Mouse (Mus musculus) liver, embryonic 16.5 days (tissue): ENCODE measurements around the gene Dlx3. TPM values are rescaled to one million over a fixed set of nuclear protein-coding genes. Genes with fewer than 3 reads are reported as not detected.

Experiments used
- ATAC-seq: fragments of 200-750 bp; cut with Nextera tagmentation; 2 replicates; pipeline ENCODE4 v1.8.0; 2017; ENCODE audit warnings: low read depth, mild to moderate bottlenecking, moderate number of reproducible peaks, moderate library complexity
- H3K27ac ChIP-seq: fragments of 300-500 bp; sonication (generic); 2 replicates; pipeline ENCODE4 v1.5.1; 2014; ENCODE audit warnings: mild to moderate bottlenecking, low read length
- H3K27me3 ChIP-seq: fragments of 300-500 bp; sonication (generic); 2 replicates; pipeline ENCODE4 v1.6.1; 2014; ENCODE audit warnings: low read depth, low read length, mixed read lengths; ENCODE audit not compliant: control insufficient read depth, insufficient read depth
- H3K36me3 ChIP-seq: fragments of 300-500 bp; sonication (generic); 2 replicates; pipeline ENCODE4 v1.6.1; 2014; ENCODE audit warnings: mild to moderate bottlenecking; ENCODE audit not compliant: control insufficient read depth, insufficient read depth
- H3K4me1 ChIP-seq: fragments of 300-500 bp; sonication (generic); 2 replicates; pipeline ENCODE4 v1.6.1; 2014; ENCODE audit warnings: low read depth, low read length, mixed read lengths; ENCODE audit not compliant: control insufficient read depth
- H3K4me2 ChIP-seq: fragments of 300-500 bp; sonication (generic); 2 replicates; pipeline ENCODE4 v1.6.1; 2014; ENCODE audit warnings: low read depth, low read length, mixed read lengths
- H3K4me3 ChIP-seq: fragments of 300-500 bp; sonication (generic); 2 replicates; pipeline ENCODE4 v1.5.1; 2014; ENCODE audit warnings: low read depth, mild to moderate bottlenecking, low read length
- H3K9ac ChIP-seq: fragments of 300-500 bp; sonication (generic); 2 replicates; pipeline ENCODE4 v1.6.1; 2014; ENCODE audit warnings: low read depth, low read length
- H3K9me3 ChIP-seq: fragments of 300-500 bp; sonication (generic); replicated peaks from 2 replicates; pipeline ENCODE4 v1.6.1; 2016; ENCODE audit warnings: low read length; ENCODE audit not compliant: control insufficient read depth
- WGBS: fragments of 180-500 bp; shearing (Covaris S2); extraction: QIAGEN DNeasy Blood & Tissue Kit; methylation state at CpG from one replicate; pipeline ENCODE4 v1.1.7; 2014; ENCODE audit not compliant: insufficient replicate concordance; 5-methylcytosine and 5-hydroxymethylcytosine counted together
- polyA plus RNA-seq: library from polyadenylated mRNA; unstranded; fragments of >200 nt; fragmentation: Nextera tagmentation; extraction: Ambion mirVana; gene quantifications from 2 replicates; pipeline ENCODE4 v1.2.1, GENCODE M21; 2015

Dlx3 gene
- polyA plus RNA-seq, 1 experiment from 2014 or later: not detected

- H3K27ac ChIP-seq: no peak overlapping the region
- H3K9me3 ChIP-seq: no peaks in the 10 kb centered on the region
- H3K36me3 ChIP-seq: no peaks in the 10 kb centered on the region
- peaks cover 7% of the 10 kb centered on the region for H3K4me1 ChIP-seq
- no peak for ATAC-seq
- H3K9ac ChIP-seq: no peak overlapping the region
- WGBS: under 1% methylated on average over 34 of the region's 34 CpGs
- H3K27me3 ChIP-seq: peaks cover 98% of the 10 kb centered on the region
- peak overlapping the region; percentile 53 for H3K4me3 ChIP-seq
- peak overlapping the region; percentile 71 for H3K4me2 ChIP-seq
These were observed 25.1 kb downstream of the Dlx3 start for GRCm38 (mm10) chr11:95144946-95145483.

GRCm38 (mm10) chr11:95145851-95146403 is 26.0 kb downstream of the Dlx3 start, which contains the start of gene Dlx4:
Gene Dlx4, minus strand, starts transcription at chr11:95146263.
- H3K4me1 ChIP-seq: peaks cover 7% of the 10 kb centered on the region
- no peak within 1 kb of the TSS for H3K27ac ChIP-seq
- H3K36me3 ChIP-seq: no peaks in the 10 kb centered on the region
- no peak for ATAC-seq
- no peaks in the 10 kb centered on the region for H3K9me3 ChIP-seq
- WGBS: under 1% methylated on average over 48 of the region's 48 CpGs
- peaks cover 99% of the 10 kb centered on the region for H3K27me3 ChIP-seq
- H3K4me2 ChIP-seq: peak within 1 kb of the TSS; percentile 71
- H3K4me3 ChIP-seq: peak within 1 kb of the TSS; percentile 53
- no peak within 1 kb of the TSS for H3K9ac ChIP-seq

- 4% methylated on average over 9 of the region's 9 CpGs for WGBS
These were observed 28.8 kb downstream of the Dlx3 start for GRCm38 (mm10) chr11:95148754-95149153.

GRCm38 (mm10) chr11:95149462-95150268 is 29.7 kb downstream of the Dlx3 start:
- H3K27me3 ChIP-seq: peaks cover 72% of the 10 kb centered on the region
- no peaks in the 10 kb centered on the region for H3K9me3 ChIP-seq
- no peak overlapping the region for H3K9ac ChIP-seq
- WGBS: 3% methylated on average over 27 of the region's 27 CpGs
- no peak overlapping the region for H3K27ac ChIP-seq
- no peak for ATAC-seq
- H3K4me1 ChIP-seq: peaks cover 3% of the 10 kb centered on the region; the same call in 1 of the 2 replicates
- no peaks in the 10 kb centered on the region for H3K36me3 ChIP-seq
- H3K4me2 ChIP-seq: no peak overlapping the region
- no peak overlapping the region for H3K4me3 ChIP-seq

More at GRCm38 (mm10) chr11:95148754-95149153, 28.8 kb downstream of the Dlx3 start:
- peaks cover 3% of the 10 kb centered on the region; the same call in 1 of the 2 replicates for H3K4me1 ChIP-seq
- H3K27me3 ChIP-seq: peaks cover 81% of the 10 kb centered on the region
- no peak overlapping the region for H3K4me3 ChIP-seq
- no peak for ATAC-seq
- no peak overlapping the region for H3K9ac ChIP-seq
- H3K27ac ChIP-seq: no peak overlapping the region
- H3K9me3 ChIP-seq: no peaks in the 10 kb centered on the region
- no peaks in the 10 kb centered on the region for H3K36me3 ChIP-seq
- no peak overlapping the region for H3K4me2 ChIP-seq

GRCm38 (mm10) chr11:95150269-95151049 is 30.5 kb downstream of the Dlx3 start:
- H3K4me2 ChIP-seq: no peak overlapping the region
- no peak overlapping the region for H3K27ac ChIP-seq
- H3K4me3 ChIP-seq: no peak overlapping the region
- no peaks in the 10 kb centered on the region for H3K9me3 ChIP-seq
- H3K36me3 ChIP-seq: no peaks in the 10 kb centered on the region
- H3K27me3 ChIP-seq: peaks cover 64% of the 10 kb centered on the region
- no peak for ATAC-seq
- WGBS: 2% methylated on average over 33 of the region's 33 CpGs
- H3K9ac ChIP-seq: no peak overlapping the region
- peaks cover 2% of the 10 kb centered on the region; the same call in 1 of the 2 replicates for H3K4me1 ChIP-seq

GRCm38 (mm10) chr11:95153116-95153515 is 33.2 kb downstream of the Dlx3 start:
- 28% methylated on average over 5 of the region's 5 CpGs for WGBS
- H3K27me3 ChIP-seq: peaks cover 39% of the 10 kb centered on the region
- no peak overlapping the region for H3K4me3 ChIP-seq
- H3K27ac ChIP-seq: no peak overlapping the region
- H3K9me3 ChIP-seq: no peaks in the 10 kb centered on the region
- no peak overlapping the region for H3K9ac ChIP-seq
- no peak for ATAC-seq
- no peak overlapping the region for H3K4me2 ChIP-seq
- H3K36me3 ChIP-seq: no peaks in the 10 kb centered on the region
- no peaks in the 10 kb centered on the region for H3K4me1 ChIP-seq

GRCm38 (mm10) chr11:95153681-95154080 is 33.8 kb downstream of the Dlx3 start:
- no peak for ATAC-seq
- Histone ChIP-seq H3K4me3 (no peak overlapping the region), H3K27me3 (peaks cover 33% of the 10 kb centered on the region), H3K4me1 (no peaks in the 10 kb centered on the region), H3K9me3 (no peaks in the 10 kb centered on the region), H3K36me3 (no peaks in the 10 kb centered on the region), H3K9ac (no peak overlapping the region), H3K27ac (no peak overlapping the region), H3K4me2 (no peak overlapping the region)
- WGBS: 58% methylated on average over 5 of the region's 5 CpGs

- Histone ChIP-seq H3K9ac (no peak overlapping the region), H3K36me3 (no peaks in the 10 kb centered on the region), H3K27me3 (peaks cover 15% of the 10 kb centered on the region), H3K9me3 (no peaks in the 10 kb centered on the region), H3K4me3 (no peak overlapping the region), H3K4me2 (no peak overlapping the region), H3K27ac (no peak overlapping the region), H3K4me1 (no peaks in the 10 kb centered on the region)
- 60% methylated on average over 2 of the region's 2 CpGs for WGBS
- ATAC-seq: no peak
These were observed 35.6 kb downstream of the Dlx3 start for GRCm38 (mm10) chr11:95155511-95155910.
